20 mouse cellular contexts compared by ENCODE assay signal in genomic region chr9:5616725-5617124, GRCm38 (mm10).
DNase-seq lines count a peak whose midpoint lies in the region; TF ChIP-seq lines count a peak whose summit lies in the region.
"Had no signal": no experiment of that assay in that cellular context is flagged by ENCODE, and none has a peak within 500 bp of the region (broad histone marks: within the 10 kb centered on the region; RNA-seq: fewer than 3 reads in every experiment).

No protein-coding gene starts in this region.

- H3K36me3 ChIP-seq in CH12.LX (replicated peaks in 1 of 2; ENCODE audit: control insufficient read depth in 1 of 2, insufficient read depth in 1 of 2, low read length in 1 of 2) = no peaks in the 10 kb centered on the region
- H3K36me3 ChIP-seq: forebrain, embryonic 10.5 days; G1E; hindbrain, embryonic 12.5 days; hindbrain, embryonic 15.5 days had no signal

- H3K9me3 ChIP-seq in CH12.LX (replicated peaks; ENCODE audit: low read length) = no peaks in the 10 kb centered on the region
- H3K9me3 ChIP-seq: forebrain, embryonic 10.5 days; forebrain, embryonic 13.5 days; hindbrain, embryonic 12.5 days; hindbrain, embryonic 15.5 days had no signal

- H3K27me3 ChIP-seq in CH12.LX (replicated peaks) = no peaks in the 10 kb centered on the region
- H3K27me3 ChIP-seq: forebrain, embryonic 13.5 days; hindbrain, embryonic 12.5 days; hindbrain, embryonic 15.5 days had no signal

- no peaks in the 10 kb centered on the region for H3K4me1 ChIP-seq in CH12.LX (ENCODE audit: control insufficient read depth in 1 of 2, insufficient read depth in 2 of 2)
- H3K4me1 ChIP-seq: forebrain, embryonic 10.5 days; forebrain, embryonic 13.5 days; hindbrain, embryonic 12.5 days; hindbrain, embryonic 15.5 days had no signal

- DNase-seq in 3134 (ENCODE audit: extremely low read depth, insufficient read length, low spot score) (peak; percentile 9), CH12.LX (ENCODE audit: extremely low read depth) (no peak), adipocyte (ENCODE audit: low spot score) (peak; percentile 7)
- no peak for DNase-seq in layer of hippocampus, postnatal 10 days (ENCODE audit: low spot score in 2 of 2)
- no peak for DNase-seq in layer of hippocampus, postnatal 36 days
- no peak for DNase-seq in T-cell, adult 2 months (ENCODE audit: low spot score)
- DNase-seq: adrenal gland, adult 2 months; adrenal gland, postnatal 14 days; cerebellum, adult 11-12 months; cerebellum, adult 8-10 months; cerebellum, postnatal 10 days; gastrocnemius, adult 2 months; gastrocnemius, postnatal 14 days; heart, adult 11 months had no signal

- TF ChIP-seq RAD21 in CH12.LX (IDR thresholded peaks at IDR 0.05; ENCODE audit: low read depth, low read length) = no peak

- no peak for TF ChIP-seq CTCF in CH12.LX (conservative IDR thresholded peaks at IDR 0.05 in 1 of 2, IDR thresholded peaks at IDR 0.05 in 1 of 2; ENCODE audit: low read depth in 2 of 2, low read length in 2 of 2)

- in situ Hi-C loops in CH12.LX (cut with MboI; ENCODE audit: low pct_ligation_motif_present, low pct_unique_long_range_greater_than_20kb, low sequenced_read_pairs) = no loop called here

- H3K4me3 ChIP-seq in CH12.LX (replicated peaks in 1 of 3; ENCODE audit: low read depth in 2 of 3, low read length in 2 of 3, poor library complexity in 1 of 3) = peak overlapping the region in 1 of 3 experiments; percentile 48
- H3K4me3 ChIP-seq: forebrain, embryonic 10.5 days; forebrain, embryonic 13.5 days; gastrocnemius, adult 2 months; hindbrain, embryonic 12.5 days; hindbrain, embryonic 15.5 days had no signal

- H3K79me2 ChIP-seq in CH12.LX (replicated peaks; ENCODE audit: control insufficient read depth, extremely low read depth, insufficient read depth, poor library complexity, severe bottlenecking) = no peaks in the 10 kb centered on the region

- no peak for TF ChIP-seq EP300 in CH12.LX (IDR thresholded peaks at IDR 0.05; ENCODE audit: low read length)

- no peak overlapping the region for H3K4me2 ChIP-seq in CH12.LX (ENCODE audit: insufficient read depth, low read depth, poor library complexity, severe bottlenecking)
- H3K4me2 ChIP-seq: forebrain, embryonic 13.5 days; heart, embryonic 11.5 days; hindbrain, embryonic 12.5 days; hindbrain, embryonic 15.5 days had no signal

- TF ChIP-seq POLR2A in CH12.LX (IDR thresholded peaks at IDR 0.05; ENCODE audit: low read depth, low read length) = no peak

- peak overlapping the region; percentile 18; the same call in 1 of the 2 replicates for H3K27ac ChIP-seq in CH12.LX (ENCODE audit: insufficient read depth, low read depth)
- H3K27ac ChIP-seq: forebrain, embryonic 10.5 days; forebrain, embryonic 13.5 days; gastrocnemius, adult 2 months; hindbrain, embryonic 12.5 days; hindbrain, embryonic 15.5 days had no signal

- dilution Hi-C loops in CH12.LX (cut with MboI; ENCODE audit: extremely low pct_ligation_motif_present, extremely low pct_unique_long_range_greater_than_20kb, low sequenced_read_pairs) = no loop called here

- H3K9ac ChIP-seq in CH12.LX (ENCODE audit: insufficient read depth, low read depth) = no peak overlapping the region
- H3K9ac ChIP-seq: forebrain, embryonic 13.5 days; hindbrain, embryonic 12.5 days; hindbrain, embryonic 15.5 days had no signal

TF ChIP-seq in CH12.LX, 34 proteins besides CTCF, POLR2A, EP300 and RAD21:
- TF ChIP-seq MXI1 (IDR thresholded peaks at IDR 0.05; ENCODE audit: low read depth, low read length) (no peak), TCF12 (IDR thresholded peaks at IDR 0.05; ENCODE audit: low read depth, low read length) (no peak), GABPA (IDR thresholded peaks at IDR 0.05; ENCODE audit: insufficient replicate concordance, low read depth, low read length) (no peak), IRF4 (IDR thresholded peaks at IDR 0.05; ENCODE audit: low read depth, low read length) (peak; percentile 76), MYC (IDR thresholded peaks at IDR 0.05; ENCODE audit: low read depth, low read length) (no peak), ETS1 (conservative IDR thresholded peaks at IDR 0.05; ENCODE audit: low read depth, low read length) (peak; percentile 50), MAFK (IDR thresholded peaks at IDR 0.05; ENCODE audit: insufficient replicate concordance, low read length) (no peak), USF2 (conservative IDR thresholded peaks at IDR 0.05; ENCODE audit: low read depth, low read length) (no peak), POLR2AphosphoS2 (IDR thresholded peaks at IDR 0.05; ENCODE audit: low read depth, low read length) (no peak), ZMIZ1 (IDR thresholded peaks at IDR 0.05; ENCODE audit: low read depth, low read length) (no peak), NRF1 (IDR thresholded peaks at IDR 0.05; ENCODE audit: low read depth, low read length) (no peak), JUN (IDR thresholded peaks at IDR 0.05; ENCODE audit: insufficient read depth, low read depth, low read length) (no peak), ZC3H11A (IDR thresholded peaks at IDR 0.05; ENCODE audit: low read depth, low read length) (no peak)

Comparison
In these comparisons a context has a peak if more than half of its experiments do, and no peak if none do; other contexts are left out.
1. DNase-seq: peak in 3134 (single experiment) and adipocyte (single experiment); none in CH12.LX (single experiment), layer of hippocampus, postnatal 10 days (0 of 2), layer of hippocampus, postnatal 36 days (0 of 2) and T-cell, adult 2 months (single experiment).